Mouse (Mus musculus) liver, postnatal 0 days (tissue): ENCODE measurements around the gene Hbb-bh1. TPM values are rescaled to one million over a fixed set of nuclear protein-coding genes. Genes with fewer than 3 reads are reported as not detected.
A peak's percentile ranks its signal among the peaks of the same experiment; 100 is the strongest.

Experiments used
- ATAC-seq: fragments of 200-750 bp; cut with Nextera tagmentation; 2 replicates; pipeline ENCODE4 v1.8.0; 2017; ENCODE audit warnings: mild to moderate bottlenecking, moderate library complexity
- DNase-seq: peaks from one replicate; pipeline ENCODE4 v3.0.0-alpha.2; 2016
- H3K27ac ChIP-seq: fragments of 300-500 bp; sonication (generic); 2 replicates; pipeline ENCODE4 v1.5.1; 2014; ENCODE audit warnings: antibody characterized with exemption, moderate library complexity, mild to moderate bottlenecking, low read depth
- H3K27me3 ChIP-seq: fragments of 300-500 bp; sonication (generic); 2 replicates; pipeline ENCODE4 v1.6.1; 2014; ENCODE audit warnings: low read length, control low read depth, mixed read lengths; ENCODE audit not compliant: insufficient read depth
- H3K36me3 ChIP-seq: fragments of 300-500 bp; sonication (generic); replicated peaks from 2 replicates; pipeline ENCODE4 v1.6.1; 2014; ENCODE audit warnings: mild to moderate bottlenecking, control low read depth, low read length, moderate library complexity, mixed read lengths; ENCODE audit not compliant: insufficient read depth
- H3K4me1 ChIP-seq: fragments of 300-500 bp; sonication (generic); 2 replicates; pipeline ENCODE4 v1.6.1; 2014; ENCODE audit warnings: antibody characterized with exemption, mild to moderate bottlenecking, control low read depth; ENCODE audit not compliant: insufficient read depth
- H3K4me2 ChIP-seq: fragments of 300-500 bp; sonication (generic); 2 replicates; pipeline ENCODE4 v1.6.1; 2014; ENCODE audit warnings: low read depth, mild to moderate bottlenecking, low read length, moderate library complexity, mixed read lengths
- H3K4me3 ChIP-seq: fragments of 300-500 bp; sonication (generic); 2 replicates; pipeline ENCODE4 v1.5.1; 2014; ENCODE audit warnings: low read depth, low read length
- H3K9ac ChIP-seq: fragments of 300-500 bp; sonication (generic); replicated peaks from 2 replicates; pipeline ENCODE4 v1.6.1; 2014; ENCODE audit warnings: mild to moderate bottlenecking, moderate library complexity
- H3K9me3 ChIP-seq: fragments of 300-500 bp; sonication (generic); 2 replicates; pipeline ENCODE4 v1.6.1; 2016; ENCODE audit warnings: mild to moderate bottlenecking, control low read depth, low read length, mixed read lengths
- CTCF ChIP-seq: sonication (generic); IDR thresholded peaks from 2 replicates; pipeline ENCODE4 v1.5.1; 2016; ENCODE audit warnings: antibody characterized with exemption, low read depth
- EP300 ChIP-seq: IDR thresholded peaks from 2 replicates; pipeline ENCODE4 v1.6.1; 2016; ENCODE audit warnings: antibody characterized with exemption, low read depth, mild to moderate bottlenecking
- WGBS: fragments of 180-500 bp; shearing (Covaris S2); extraction: QIAGEN DNeasy Blood & Tissue Kit; methylation state at CpG from one replicate; pipeline ENCODE4 v1.1.7; 2014; ENCODE audit not compliant: insufficient replicate concordance; 5-methylcytosine and 5-hydroxymethylcytosine counted together
- polyA plus RNA-seq: library from polyadenylated mRNA; unstranded; fragments of >200 nt; fragmentation: Nextera tagmentation; extraction: Ambion mirVana; gene quantifications from 2 replicates; pipeline ENCODE4 v1.2.1, GENCODE M21; 2015

Gene Hbb-bh1
- polyA plus RNA-seq, 1 experiment from 2014 or later = 2.5 TPM

GRCm38 (mm10) chr7:103865716-103866115 is 22.8 kb upstream of the Hbb-bh1 start:
- no peak overlapping the region for H3K4me3 ChIP-seq
- ATAC-seq (peak; percentile 81), DNase-seq (peak; percentile 37)
- no peak for TF ChIP-seq CTCF
- TF ChIP-seq EP300 = peak; percentile 100
- peaks cover 15% of the 10 kb centered on the region for H3K4me1 ChIP-seq
- no peaks in the 10 kb centered on the region for H3K36me3 ChIP-seq
- H3K9ac ChIP-seq = peak overlapping the region; percentile 52; the same call in 1 of the 2 replicates
- H3K27ac ChIP-seq = peak overlapping the region; percentile 92
- H3K9me3 ChIP-seq = no peaks in the 10 kb centered on the region
- H3K4me2 ChIP-seq = peak overlapping the region; percentile 29; the same call in 1 of the 2 replicates
- H3K27me3 ChIP-seq = no peaks in the 10 kb centered on the region

GRCm38 (mm10) chr7:103861531-103861930 is 18.6 kb upstream of the Hbb-bh1 start:
- Histone ChIP-seq H3K9ac (peak overlapping the region; percentile 58), H3K4me1 (peaks cover 15% of the 10 kb centered on the region), H3K9me3 (no peaks in the 10 kb centered on the region), H3K27ac (peak overlapping the region; percentile 89), H3K4me3 (no peak overlapping the region), H3K27me3 (no peaks in the 10 kb centered on the region), H3K4me2 (peak overlapping the region; percentile 2), H3K36me3 (no peaks in the 10 kb centered on the region)
- ATAC-seq (no peak), DNase-seq (no peak)
- 56% methylated on average over 3 of the region's 3 CpGs for WGBS
- TF ChIP-seq CTCF (no peak), EP300 (no peak)

GRCm38 (mm10) chr7:103860855-103861254 is 17.9 kb upstream of the Hbb-bh1 start:
- DNase-seq (peak; percentile 92), ATAC-seq (peak; percentile 86)
- peak overlapping the region; percentile 2 for H3K4me2 ChIP-seq
- no peaks in the 10 kb centered on the region for H3K9me3 ChIP-seq
- peak; percentile 56 for TF ChIP-seq CTCF
- peak; percentile 100 for TF ChIP-seq EP300
- WGBS = 39% methylated on average over 1 of the region's 1 CpGs
- H3K27ac ChIP-seq = peak overlapping the region; percentile 89
- H3K36me3 ChIP-seq = no peaks in the 10 kb centered on the region
- peak overlapping the region; percentile 58; the same call in 1 of the 2 replicates for H3K9ac ChIP-seq
- peaks cover 15% of the 10 kb centered on the region for H3K4me1 ChIP-seq
- no peaks in the 10 kb centered on the region for H3K27me3 ChIP-seq
- H3K4me3 ChIP-seq = no peak overlapping the region

GRCm38 (mm10) chr7:103859076-103859475 is 16.1 kb upstream of the Hbb-bh1 start:
- Histone ChIP-seq H3K4me3 (no peak overlapping the region), H3K4me2 (peak overlapping the region; percentile 44), H3K9me3 (no peaks in the 10 kb centered on the region), H3K27ac (peak overlapping the region; percentile 89), H3K9ac (peak overlapping the region; percentile 49), H3K36me3 (no peaks in the 10 kb centered on the region), H3K27me3 (no peaks in the 10 kb centered on the region), H3K4me1 (peaks cover 6% of the 10 kb centered on the region)
- 31% methylated on average over 2 of the region's 2 CpGs for WGBS
- ATAC-seq (peak; percentile 90), DNase-seq (peak; percentile 75)
- peak; percentile 99 for TF ChIP-seq EP300
- no peak for TF ChIP-seq CTCF

- Histone ChIP-seq H3K4me2 (no peak overlapping the region), H3K9me3 (no peaks in the 10 kb centered on the region), H3K27ac (peak overlapping the region; percentile 37; the same call in 1 of the 2 replicates), H3K36me3 (no peaks in the 10 kb centered on the region), H3K4me3 (no peak overlapping the region), H3K9ac (no peak overlapping the region), H3K4me1 (no peaks in the 10 kb centered on the region; the same call in 1 of the 2 replicates), H3K27me3 (no peaks in the 10 kb centered on the region)
- DNase-seq (no peak), ATAC-seq (no peak)
- 49% methylated on average over 1 of the region's 1 CpGs for WGBS
- no peak for TF ChIP-seq CTCF
- peak; percentile 95 for TF ChIP-seq EP300
Observed at GRCm38 (mm10) chr7:103854669-103855068, 11.7 kb upstream of the Hbb-bh1 start.

GRCm38 (mm10) chr7:103853090-103853489 is 10.1 kb upstream of the Hbb-bh1 start, which contains the start of gene Hbb-y:
Gene Hbb-y, minus strand, starts transcription at chr7:103853216.
- DNase-seq = no peak
- no peak within 1 kb of the TSS for H3K9ac ChIP-seq
- H3K4me2 ChIP-seq = no peak within 1 kb of the TSS
- TF ChIP-seq CTCF = no peak
- TF ChIP-seq EP300 = no peak
- H3K27me3 ChIP-seq = no peaks in the 10 kb centered on the region
- no peaks in the 10 kb centered on the region for H3K36me3 ChIP-seq
- no peak within 1 kb of the TSS; the same call in 1 of the 2 replicates for H3K27ac ChIP-seq
- H3K4me3 ChIP-seq = no peak within 1 kb of the TSS
- no peak for ATAC-seq
- WGBS = 66% methylated on average over 2 of the region's 2 CpGs
- no peaks in the 10 kb centered on the region for H3K9me3 ChIP-seq
- H3K4me1 ChIP-seq = no peaks in the 10 kb centered on the region; the same call in 1 of the 2 replicates
